Mouse (Mus musculus): ENCODE results near the gene Grm2. TPM values are rescaled to one million over a fixed set of nuclear protein-coding genes. Genes with fewer than 3 reads are reported as not detected.

The Grm2 gene
- not detected for total RNA-seq (2021)

DNA sequence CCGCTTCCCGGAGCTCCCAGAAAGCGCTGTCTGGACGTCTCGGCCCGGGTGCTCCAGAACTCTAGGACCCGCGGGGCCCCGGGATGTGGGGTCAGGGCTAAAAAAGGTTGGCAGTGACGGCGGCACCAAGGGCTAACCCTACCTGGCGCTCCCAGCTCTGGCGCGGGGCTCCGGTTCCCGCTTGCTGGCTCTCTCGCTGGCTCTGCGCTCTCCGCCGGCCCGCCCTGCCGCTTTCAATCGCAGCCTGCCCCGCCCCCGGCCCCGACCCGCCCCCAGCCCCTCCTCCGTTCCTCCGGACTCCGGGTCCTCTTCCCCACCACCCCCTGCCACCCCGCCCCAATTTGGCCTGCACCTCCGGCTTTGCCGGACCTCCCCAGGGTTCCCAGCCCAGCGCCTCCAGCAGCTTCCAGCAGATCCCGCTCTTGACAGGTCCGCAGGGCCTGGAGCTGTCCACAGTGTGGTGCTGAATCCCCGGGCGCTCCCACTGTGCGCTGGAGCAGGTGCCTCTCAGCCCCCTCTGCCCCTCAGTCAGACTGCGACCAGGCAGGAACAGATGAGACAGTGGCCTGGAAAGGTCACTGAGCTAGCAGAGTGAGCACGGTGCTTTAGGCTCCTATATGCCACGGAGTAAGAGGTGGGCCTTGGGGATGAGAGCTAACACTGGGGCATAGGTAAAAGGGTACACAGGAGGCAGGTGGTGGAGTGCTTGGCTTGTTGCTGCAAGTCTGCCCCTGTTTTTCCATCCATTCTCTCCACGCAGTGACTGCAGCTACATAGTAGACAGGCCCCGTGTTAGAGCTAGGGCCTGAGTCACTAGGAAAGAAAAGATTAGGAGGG is at the start of gene Grm2:
Gene Grm2 (minus strand): TSS at position 199 of the 837 bp plus-strand sequence.
- no peak for DNase-seq (ENCODE audit: low spot score)
- intact Hi-C loops (cut with DNase I), result no loop called here

- DNase-seq (ENCODE audit: low spot score), result no peak
- intact Hi-C loops (cut with DNase I), result no loop called here
These were observed 37.1 kb upstream of the Grm2 start for GRCm38 (mm10) chr9:106692973-106693481.

- intact Hi-C loops (cut with DNase I), result loop anchor here (5.0 kb wide), 2 partner anchors 603 to 648 kb away; partner anchors contain the start of gene Hemk1
- DNase-seq (ENCODE audit: low spot score), result no peak
These were observed 33.0 kb upstream of the Grm2 start for GRCm38 (mm10) chr9:106688834-106689233.

GRCm38 (mm10) chr9:106686983-106687650 is 31.2 kb upstream of the Grm2 start:
- peak; percentile 38 for DNase-seq (ENCODE audit: low spot score)
- intact Hi-C loops (cut with DNase I), result loop anchor here (1.0 to 5.0 kb wide), 3 partner anchors 132 to 650 kb away; partner anchors contain the start of gene Hemk1

GRCm38 (mm10) chr9:106685249-106686101 is 29.6 kb upstream of the Grm2 start, which contains the start of gene Tex264:
TSS of gene Tex264 (minus strand) at chr9:106685927.
- intact Hi-C loops (cut with DNase I), result loop anchor here (5.0 kb wide), 2 partner anchors 607 to 652 kb away; partner anchors contain the start of gene Hemk1
- DNase-seq (ENCODE audit: low spot score), result peak; percentile 81

DNA sequence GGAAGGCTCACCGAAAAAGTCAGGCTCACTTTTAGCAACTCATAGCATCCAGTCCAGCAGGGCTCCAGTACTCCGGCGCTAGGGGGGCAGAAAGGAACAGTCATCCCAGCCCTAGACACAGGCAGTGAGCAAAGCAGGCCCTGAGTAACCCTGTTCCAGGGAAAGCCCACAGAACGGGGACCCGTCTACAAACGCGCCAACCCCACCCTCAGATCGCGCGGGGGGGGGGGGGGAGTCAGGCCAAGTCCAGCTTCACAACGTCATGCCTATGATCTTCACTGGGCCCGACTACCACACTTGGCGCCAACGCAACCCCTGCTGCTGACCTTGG is 29.0 kb upstream of the Grm2 start:
- intact Hi-C loops (cut with DNase I), result loop anchor here (5.0 kb wide), 2 partner anchors 607 to 652 kb away; partner anchors contain the start of gene Hemk1
- no peak for DNase-seq (ENCODE audit: low spot score)

DNA sequence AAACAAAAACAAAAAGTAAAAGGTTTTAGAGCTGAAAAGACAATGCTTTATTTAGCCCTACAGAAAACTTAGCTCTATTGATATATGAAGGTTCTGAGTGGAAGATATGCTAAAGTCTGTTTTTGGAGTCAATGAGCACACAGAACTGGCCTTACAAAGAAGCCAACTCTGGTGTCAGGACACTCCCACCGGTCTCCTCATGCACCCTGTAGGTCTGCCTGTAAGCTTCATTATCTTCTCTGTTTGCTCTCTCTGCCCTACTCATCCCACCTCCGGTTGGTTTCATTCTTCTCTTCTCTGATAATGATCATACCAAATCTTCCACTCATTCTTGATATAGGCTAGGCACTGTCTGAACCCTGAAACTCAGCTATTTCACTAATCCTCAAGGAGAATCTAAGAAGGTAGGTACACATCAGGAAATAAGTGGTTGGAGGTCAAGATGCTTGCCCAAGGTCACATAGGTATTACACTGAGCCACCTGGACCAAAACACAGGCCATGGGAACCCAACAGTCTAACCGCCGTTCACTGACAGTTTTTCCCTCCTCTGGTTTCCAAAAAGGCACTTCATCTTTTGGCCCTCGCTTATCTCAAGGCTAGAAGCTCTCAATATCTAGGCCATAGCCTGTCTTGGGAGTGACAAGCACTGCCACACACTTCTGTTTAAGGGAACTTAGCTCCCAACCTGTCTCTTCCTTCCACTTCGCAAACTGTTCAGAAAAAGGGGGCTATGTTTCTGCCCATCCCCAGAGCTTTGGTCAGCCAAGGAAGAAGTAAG is 28.4 kb upstream of the Grm2 start:
- intact Hi-C loops (cut with DNase I), result no loop called here
- DNase-seq (ENCODE audit: low spot score), result no peak

- intact Hi-C loops (cut with DNase I), result no loop called here
- DNase-seq (ENCODE audit: low spot score), result no peak
These were observed 25.1 kb upstream of the Grm2 start for GRCm38 (mm10) chr9:106681026-106681425.

DNA sequence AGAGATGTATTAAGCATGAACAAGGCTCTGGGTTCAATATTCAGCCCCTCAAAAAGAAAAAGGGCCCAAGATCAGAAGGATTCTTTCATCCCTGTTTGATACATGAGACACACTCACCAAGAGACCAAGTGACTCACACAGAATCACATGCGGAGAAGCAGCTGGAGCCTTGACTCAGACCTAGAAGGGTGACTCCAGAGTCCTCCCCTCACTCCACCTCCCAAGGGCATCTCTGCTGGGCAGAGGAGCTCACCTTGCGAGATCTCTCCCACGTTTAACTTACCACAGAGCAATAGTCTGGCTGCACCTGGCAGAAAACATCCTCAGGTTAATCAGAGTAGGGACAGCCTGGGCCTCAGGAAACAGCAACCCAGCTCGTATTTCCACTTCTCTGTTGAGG is 22.4 kb upstream of the Grm2 start:
- intact Hi-C loops (cut with DNase I), result loop anchor here (5.0 kb wide), 1 partner anchor 209 kb away; the partner anchor contains the start of gene Rbm15b
- no peak for DNase-seq (ENCODE audit: low spot score)

DNA sequence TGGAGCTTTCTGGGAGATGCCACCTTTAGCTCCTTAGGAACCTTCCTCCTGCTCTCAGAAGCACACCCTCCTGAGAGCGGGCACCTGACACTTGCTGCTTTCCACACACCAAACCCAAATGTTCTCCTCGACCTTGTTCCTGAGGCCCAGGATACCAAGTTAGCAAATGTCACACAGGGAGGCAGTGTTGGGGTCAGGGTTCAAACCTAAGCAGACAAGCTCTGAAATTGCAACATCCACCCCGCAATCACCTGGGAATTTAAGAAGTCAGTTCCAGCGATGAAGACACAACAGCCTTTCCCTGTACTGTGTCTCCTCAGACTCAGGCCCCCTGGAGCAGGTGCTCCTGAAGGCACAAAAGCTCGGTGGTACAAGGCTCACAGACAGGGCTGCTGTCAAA is 21.8 kb upstream of the Grm2 start:
- DNase-seq (ENCODE audit: low spot score), result no peak
- intact Hi-C loops (cut with DNase I), result loop anchor here (5.0 kb wide), 1 partner anchor 210 kb away; the partner anchor contains the start of gene Rbm15b

GRCm38 (mm10) chr9:106676571-106676970 is 20.7 kb upstream of the Grm2 start:
- intact Hi-C loops (cut with DNase I), result loop anchor here (5.0 kb wide), 1 partner anchor 211 kb away; the partner anchor contains the start of gene Rbm15b
- no peak for DNase-seq (ENCODE audit: low spot score)

- no peak for DNase-seq (ENCODE audit: low spot score)
- intact Hi-C loops (cut with DNase I), result loop anchor here (5.0 kb wide), 1 partner anchor 211 kb away; the partner anchor contains the start of gene Rbm15b
These were observed 20.1 kb upstream of the Grm2 start for GRCm38 (mm10) chr9:106675965-106676364.

DNA sequence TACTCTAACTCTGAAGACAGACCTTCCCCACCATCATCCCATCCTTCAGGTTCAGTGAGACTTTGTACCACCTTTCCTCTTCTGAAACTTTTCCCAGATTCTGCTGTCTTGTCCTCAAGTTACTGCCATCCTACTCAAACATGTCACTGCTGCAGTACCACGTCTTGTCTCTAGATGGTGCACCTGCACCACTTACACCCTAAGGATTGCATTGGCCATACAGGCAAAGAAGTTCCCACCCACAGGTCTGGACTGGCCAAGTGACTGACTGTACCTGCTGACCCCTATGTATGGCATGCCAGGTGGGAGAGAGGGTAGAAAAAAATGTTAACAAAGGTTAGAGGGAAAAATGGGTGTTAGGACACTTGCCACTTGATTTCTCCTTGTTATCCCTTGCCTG is 19.6 kb upstream of the Grm2 start:
- intact Hi-C loops (cut with DNase I), result loop anchor here (5.0 kb wide), 1 partner anchor 212 kb away; the partner anchor contains the start of gene Rbm15b
- peak; percentile 55 for DNase-seq (ENCODE audit: low spot score)

- no peak for DNase-seq (ENCODE audit: low spot score)
- intact Hi-C loops (cut with DNase I), result no loop called here
These were observed 18.0 kb upstream of the Grm2 start for GRCm38 (mm10) chr9:106673860-106674259.

GRCm38 (mm10) chr9:106664856-106665255 is 9.0 kb upstream of the Grm2 start:
- no peak for DNase-seq (ENCODE audit: low spot score)
- intact Hi-C loops (cut with DNase I), result no loop called here

DNA sequence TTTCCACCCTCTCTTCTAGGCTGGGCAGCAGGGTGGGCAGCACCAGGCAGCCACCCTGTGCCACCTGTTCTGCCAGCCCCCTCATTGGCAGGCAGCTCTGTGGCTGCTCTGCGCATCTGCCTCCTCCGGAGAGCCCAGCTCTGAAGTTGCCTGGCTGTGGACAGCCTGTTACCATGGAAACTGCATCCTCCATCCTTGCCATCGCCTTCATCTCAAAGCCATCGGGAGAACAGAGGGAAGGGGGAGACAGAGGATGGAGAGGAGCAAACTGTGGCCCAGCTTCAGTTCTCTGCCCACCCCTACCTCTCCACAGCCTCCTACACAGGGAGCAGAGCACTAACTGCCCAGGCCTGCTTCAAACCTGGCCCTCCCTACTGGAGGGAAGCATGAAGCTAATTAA is 8.6 kb upstream of the Grm2 start:
- no peak for DNase-seq (ENCODE audit: low spot score)
- intact Hi-C loops (cut with DNase I), result no loop called here

DNA sequence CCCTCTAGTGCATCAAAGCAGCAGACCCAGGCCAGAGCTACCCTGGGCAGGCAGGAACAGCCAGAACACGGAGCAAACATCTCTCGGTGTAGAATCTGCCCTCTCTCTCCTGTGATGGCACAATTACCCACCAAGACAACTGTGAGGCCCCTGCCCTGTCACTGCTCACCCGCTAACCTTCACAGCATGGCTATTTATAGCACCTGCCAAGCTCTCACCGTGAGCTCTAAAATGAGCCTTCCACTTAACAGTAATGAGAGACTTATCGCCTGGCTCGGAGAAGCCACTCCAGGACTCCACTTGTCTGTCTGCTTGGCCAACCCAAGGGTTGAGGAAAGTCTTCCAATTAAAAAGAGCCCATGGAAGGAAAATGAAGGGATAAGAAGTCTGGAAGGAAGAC is 7.3 kb upstream of the Grm2 start:
- intact Hi-C loops (cut with DNase I), result no loop called here
- DNase-seq (ENCODE audit: low spot score), result no peak

- no peak for DNase-seq (ENCODE audit: low spot score)
- intact Hi-C loops (cut with DNase I), result no loop called here
These were observed 4.1 kb upstream of the Grm2 start for GRCm38 (mm10) chr9:106659935-106660334.

DNA sequence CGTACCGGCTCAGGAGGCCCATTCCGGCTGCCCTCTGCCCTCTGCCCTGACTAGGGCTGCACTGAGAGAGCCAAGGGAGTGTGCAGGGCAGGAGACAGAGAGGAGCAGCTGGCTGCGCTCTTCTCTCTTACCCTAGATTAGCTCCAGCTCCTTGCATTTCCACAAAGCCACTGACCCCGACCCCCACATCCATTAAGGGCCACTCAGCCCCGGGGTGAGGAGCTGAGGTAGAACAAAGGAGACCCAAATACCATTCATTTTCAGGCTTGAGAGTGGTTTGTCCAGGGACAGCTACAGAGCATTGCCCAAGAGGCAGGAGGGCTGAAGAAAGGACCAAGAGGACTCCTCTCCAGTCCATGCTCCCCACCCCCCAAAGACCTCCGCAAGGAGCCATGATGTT is 3.6 kb upstream of the Grm2 start:
- no peak for DNase-seq (ENCODE audit: low spot score)
- intact Hi-C loops (cut with DNase I), result no loop called here

Data from heart, postnatal 25 days (tissue).